Mouse (Mus musculus) cerebellum, postnatal 25 days (tissue): ENCODE results near the gene Prune2.

Experiments
- DNase-seq, 2 experiments: peaks; one replicate each; pipeline ENCODE4 v3.0.0; 2021; ENCODE audit warnings: mixed read lengths in 2 of 2

The Prune2 gene

GRCm38 (mm10) chr19:17006220-17006907, 50.4 kb downstream of the Prune2 start:
- DNase-seq: no peak

GRCm38 (mm10) chr19:17011261-17011995, 55.5 kb downstream of the Prune2 start:
- peak; percentile 36 to 54 for DNase-seq

- no peak for DNase-seq
Measured at GRCm38 (mm10) chr19:17013085-17013484, 57.2 kb downstream of the Prune2 start.

- no peak for DNase-seq
Measured at GRCm38 (mm10) chr19:17014337-17015124, 58.6 kb downstream of the Prune2 start.

GRCm38 (mm10) chr19:17024748-17025147, 68.8 kb downstream of the Prune2 start:
- no peak for DNase-seq

- peak; percentile 50 to 69 for DNase-seq
Measured at GRCm38 (mm10) chr19:17030276-17030675, 74.4 kb downstream of the Prune2 start.

- DNase-seq: no peak
Measured at GRCm38 (mm10) chr19:17032314-17032713, 76.4 kb downstream of the Prune2 start.

- no peak for DNase-seq
Measured at GRCm38 (mm10) chr19:17046961-17047360, 91.0 kb downstream of the Prune2 start.

- DNase-seq: no peak
Measured at GRCm38 (mm10) chr19:17055892-17056291, 100.0 kb downstream of the Prune2 start.

- no peak for DNase-seq
Measured at GRCm38 (mm10) chr19:17060106-17060505, 104.2 kb downstream of the Prune2 start.

GRCm38 (mm10) chr19:17064421-17064820, 108.5 kb downstream of the Prune2 start:
- DNase-seq: no peak

GRCm38 (mm10) chr19:17069067-17069466, 113.1 kb downstream of the Prune2 start:
- DNase-seq: no peak

- DNase-seq: no peak
Measured at GRCm38 (mm10) chr19:17071205-17071604, 115.3 kb downstream of the Prune2 start.

GRCm38 (mm10) chr19:17072245-17072644, 116.3 kb downstream of the Prune2 start:
- no peak for DNase-seq

GRCm38 (mm10) chr19:17078643-17079316, 122.9 kb downstream of the Prune2 start:
- DNase-seq: peak in 1 of 2 experiments; percentile 3

- DNase-seq: no peak
Measured at GRCm38 (mm10) chr19:17081382-17081781, 125.5 kb downstream of the Prune2 start.

GRCm38 (mm10) chr19:17094067-17094466, 138.1 kb downstream of the Prune2 start:
- DNase-seq: no peak

GRCm38 (mm10) chr19:17096338-17096737, 140.4 kb downstream of the Prune2 start:
- DNase-seq: no peak

GRCm38 (mm10) chr19:17097210-17097609, 141.3 kb downstream of the Prune2 start:
- DNase-seq: no peak

- DNase-seq: no peak
Measured at GRCm38 (mm10) chr19:17108782-17109181, 152.9 kb downstream of the Prune2 start.

GRCm38 (mm10) chr19:17124034-17124735, 168.3 kb downstream of the Prune2 start:
- DNase-seq: peak; percentile 73 to 83

- DNase-seq: no peak
Measured at GRCm38 (mm10) chr19:17125380-17125779, 169.5 kb downstream of the Prune2 start.
